Comparison of ENCODE assay signal across 14 mouse cellular contexts in the genomic region with DNA sequence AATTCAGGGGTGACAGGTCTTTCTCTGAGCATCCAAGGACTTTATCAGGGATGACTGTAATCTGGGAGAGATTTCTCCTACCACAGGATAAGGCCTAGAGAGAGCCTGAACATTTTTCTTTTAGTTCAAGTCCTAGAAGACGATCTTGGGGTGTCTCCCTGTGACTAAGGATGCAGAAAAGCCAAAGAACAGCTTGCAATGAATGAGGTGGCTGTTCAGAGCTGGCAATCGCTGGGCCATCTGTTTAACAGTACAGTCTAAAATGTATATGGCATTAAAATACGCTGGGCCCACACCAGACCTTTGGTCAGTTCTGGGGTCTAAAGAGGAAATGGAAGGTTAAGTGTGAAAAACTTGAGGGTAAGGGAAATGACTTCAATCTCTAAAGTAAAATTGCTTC.
DNase-seq lines count a peak whose midpoint lies in the region; ATAC-seq and TF ChIP-seq lines count a peak whose summit lies in the region.
"Had no signal": no experiment of that assay in that cellular context is flagged by ENCODE, and none has a peak within 500 bp of the region (broad histone marks: within the 10 kb centered on the region; RNA-seq: fewer than 3 reads in every experiment).

No protein-coding gene starts in this region.

- no peak overlapping the region for H3K4me2 ChIP-seq in forebrain, embryonic 16.5 days (ENCODE audit: low read length)
- H3K4me2 ChIP-seq in forebrain, embryonic 11.5 days (ENCODE audit: low read depth, low read length, severe bottlenecking) = no peak overlapping the region
- no peak overlapping the region for H3K4me2 ChIP-seq in hindbrain, postnatal 0 days (ENCODE audit: low read depth, low read length)
- no peak overlapping the region for H3K4me2 ChIP-seq in hindbrain, embryonic 11.5 days (replicated peaks; ENCODE audit: low read depth, low read length)
- no peak overlapping the region for H3K4me2 ChIP-seq in midbrain, embryonic 16.5 days (ENCODE audit: low read length)
- H3K4me2 ChIP-seq in neural tube, embryonic 13.5 days = no peak overlapping the region
- H3K4me2 ChIP-seq: embryonic facial prominence, embryonic 15.5 days had no signal

- no peaks in the 10 kb centered on the region for H3K36me3 ChIP-seq in forebrain, embryonic 16.5 days (ENCODE audit: control insufficient read depth, insufficient read depth)
- H3K36me3 ChIP-seq in forebrain, embryonic 11.5 days (ENCODE audit: control insufficient read depth, insufficient read depth, low read length) = no peaks in the 10 kb centered on the region
- no peaks in the 10 kb centered on the region for H3K36me3 ChIP-seq in hindbrain, postnatal 0 days (ENCODE audit: insufficient read depth, low read length)
- no peaks in the 10 kb centered on the region for H3K36me3 ChIP-seq in hindbrain, embryonic 11.5 days (ENCODE audit: control insufficient read depth, insufficient read depth, low read length)
- no peaks in the 10 kb centered on the region for H3K36me3 ChIP-seq in midbrain, embryonic 10.5 days
- H3K36me3 ChIP-seq in midbrain, embryonic 16.5 days (ENCODE audit: control insufficient read depth, insufficient read depth, low read length) = no peaks in the 10 kb centered on the region
- H3K36me3 ChIP-seq in neural tube, embryonic 13.5 days = no peaks in the 10 kb centered on the region
- H3K36me3 ChIP-seq: embryonic facial prominence, embryonic 15.5 days; limb, embryonic 13.5 days had no signal

- no peak overlapping the region for H3K4me3 ChIP-seq in forebrain, embryonic 16.5 days (replicated peaks; ENCODE audit: low read length)
- H3K4me3 ChIP-seq in forebrain, embryonic 11.5 days (ENCODE audit: low read depth, low read length) = no peak overlapping the region
- H3K4me3 ChIP-seq in hindbrain, postnatal 0 days (ENCODE audit: low read length) = no peak overlapping the region
- no peak overlapping the region for H3K4me3 ChIP-seq in hindbrain, embryonic 11.5 days (ENCODE audit: low read depth, low read length)
- H3K4me3 ChIP-seq in midbrain, embryonic 10.5 days = no peak overlapping the region
- H3K4me3 ChIP-seq in midbrain, embryonic 16.5 days (ENCODE audit: low read depth, low read length) = no peak overlapping the region
- no peak overlapping the region for H3K4me3 ChIP-seq in neural tube, embryonic 13.5 days
- H3K4me3 ChIP-seq: embryonic facial prominence, embryonic 15.5 days; limb, embryonic 13.5 days; myocyte had no signal

- no peak for DNase-seq in forebrain, embryonic 11.5 days (ENCODE audit: low spot score)
- DNase-seq in hindbrain, postnatal 0 days (ENCODE audit: low spot score) = no peak
- no peak for DNase-seq in hindbrain, embryonic 11.5 days (ENCODE audit: low spot score)
- DNase-seq in midbrain, embryonic 10.5 days (ENCODE audit: low spot score) = no peak
- DNase-seq: adrenal gland, postnatal 14 days; cerebellum, adult 8-10 months; gastrocnemius, postnatal 14 days had no signal

- no peaks in the 10 kb centered on the region for H3K9me3 ChIP-seq in forebrain, embryonic 16.5 days (ENCODE audit: control insufficient read depth, low read length)
- no peaks in the 10 kb centered on the region for H3K9me3 ChIP-seq in forebrain, embryonic 11.5 days (ENCODE audit: control insufficient read depth, low read length)
- no peaks in the 10 kb centered on the region for H3K9me3 ChIP-seq in hindbrain, postnatal 0 days (ENCODE audit: low read length)
- no peaks in the 10 kb centered on the region for H3K9me3 ChIP-seq in hindbrain, embryonic 11.5 days (ENCODE audit: control insufficient read depth, low read length)
- no peaks in the 10 kb centered on the region for H3K9me3 ChIP-seq in midbrain, embryonic 10.5 days (replicated peaks)
- no peaks in the 10 kb centered on the region for H3K9me3 ChIP-seq in midbrain, embryonic 16.5 days (replicated peaks; ENCODE audit: control insufficient read depth, low read length, poor library complexity, severe bottlenecking)
- no peaks in the 10 kb centered on the region for H3K9me3 ChIP-seq in neural tube, embryonic 13.5 days
- H3K9me3 ChIP-seq: embryonic facial prominence, embryonic 15.5 days; limb, embryonic 13.5 days had no signal

- WGBS in forebrain, embryonic 16.5 days = 54% methylated on average over 3 of the region's 3 CpGs
- WGBS in forebrain, embryonic 11.5 days = 85% methylated on average over 3 of the region's 3 CpGs
- 65% methylated on average over 3 of the region's 3 CpGs for WGBS in hindbrain, postnatal 0 days
- WGBS in hindbrain, embryonic 11.5 days = 80% methylated on average over 3 of the region's 3 CpGs
- 85% methylated on average over 3 of the region's 3 CpGs for WGBS in midbrain, embryonic 10.5 days
- WGBS in midbrain, embryonic 16.5 days = 77% methylated on average over 3 of the region's 3 CpGs
- WGBS in neural tube, embryonic 13.5 days = 65% methylated on average over 3 of the region's 3 CpGs

- no peak for ATAC-seq in forebrain, embryonic 16.5 days
- ATAC-seq in forebrain, embryonic 11.5 days (replicated peaks; ENCODE audit: low FRiP score) = no peak
- no peak for ATAC-seq in hindbrain, postnatal 0 days
- ATAC-seq in hindbrain, embryonic 11.5 days (ENCODE audit: low FRiP score) = no peak
- ATAC-seq in midbrain, embryonic 16.5 days = no peak
- ATAC-seq in neural tube, embryonic 13.5 days (ENCODE audit: low read depth) = no peak
- ATAC-seq in inflammation-experienced regulatory T-cells, adult 6 months = no peak

- TF ChIP-seq CTCF in hindbrain, postnatal 0 days (IDR thresholded peaks at IDR 0.05; ENCODE audit: low read depth) = no peak

- no peak overlapping the region for H3K9ac ChIP-seq in forebrain, embryonic 16.5 days (replicated peaks; ENCODE audit: low read depth, low read length)
- no peak overlapping the region for H3K9ac ChIP-seq in forebrain, embryonic 11.5 days (ENCODE audit: low read length)
- H3K9ac ChIP-seq in hindbrain, postnatal 0 days (replicated peaks; ENCODE audit: low read length) = no peak overlapping the region
- H3K9ac ChIP-seq in hindbrain, embryonic 11.5 days (ENCODE audit: low read depth, low read length) = no peak overlapping the region
- no peak overlapping the region for H3K9ac ChIP-seq in midbrain, embryonic 16.5 days (ENCODE audit: low read depth, low read length)
- no peak overlapping the region for H3K9ac ChIP-seq in neural tube, embryonic 13.5 days
- H3K9ac ChIP-seq: embryonic facial prominence, embryonic 15.5 days; limb, embryonic 13.5 days had no signal

- H3K27me3 ChIP-seq in forebrain, embryonic 16.5 days (replicated peaks; ENCODE audit: control insufficient read depth, insufficient read depth, low read length) = no peaks in the 10 kb centered on the region
- H3K27me3 ChIP-seq in forebrain, embryonic 11.5 days (ENCODE audit: control insufficient read depth, insufficient read depth, low read length) = no peaks in the 10 kb centered on the region
- H3K27me3 ChIP-seq in hindbrain, postnatal 0 days (ENCODE audit: insufficient read depth, low read length) = no peaks in the 10 kb centered on the region
- H3K27me3 ChIP-seq in hindbrain, embryonic 11.5 days (ENCODE audit: control insufficient read depth, insufficient read depth, low read length) = no peaks in the 10 kb centered on the region
- no peaks in the 10 kb centered on the region for H3K27me3 ChIP-seq in midbrain, embryonic 10.5 days (ENCODE audit: low read depth, poor library complexity, severe bottlenecking)
- no peaks in the 10 kb centered on the region for H3K27me3 ChIP-seq in midbrain, embryonic 16.5 days (ENCODE audit: control insufficient read depth, insufficient read depth, low read depth, low read length)
- no peaks in the 10 kb centered on the region for H3K27me3 ChIP-seq in neural tube, embryonic 13.5 days
- H3K27me3 ChIP-seq: embryonic facial prominence, embryonic 15.5 days had no signal

- H3K4me1 ChIP-seq in forebrain, embryonic 16.5 days (replicated peaks; ENCODE audit: control insufficient read depth, insufficient read depth, low read length) = peaks cover 19% of the 10 kb centered on the region
- H3K4me1 ChIP-seq in forebrain, embryonic 11.5 days (replicated peaks; ENCODE audit: control insufficient read depth, insufficient read depth, low read length) = no peaks in the 10 kb centered on the region
- peaks cover 11% of the 10 kb centered on the region; the same call in 1 of the 2 replicates for H3K4me1 ChIP-seq in hindbrain, postnatal 0 days (ENCODE audit: insufficient read depth, low read length)
- H3K4me1 ChIP-seq in hindbrain, embryonic 11.5 days (replicated peaks; ENCODE audit: control insufficient read depth, insufficient read depth, low read length) = peaks cover 4% of the 10 kb centered on the region
- H3K4me1 ChIP-seq in midbrain, embryonic 10.5 days = peaks cover 59% of the 10 kb centered on the region
- peaks cover 26% of the 10 kb centered on the region for H3K4me1 ChIP-seq in midbrain, embryonic 16.5 days (ENCODE audit: control insufficient read depth, insufficient read depth, low read length)
- peaks cover 53% of the 10 kb centered on the region for H3K4me1 ChIP-seq in neural tube, embryonic 13.5 days (replicated peaks)

- H3K27ac ChIP-seq in forebrain, embryonic 16.5 days (ENCODE audit: low read length) = peak overlapping the region; percentile 41
- H3K27ac ChIP-seq in forebrain, embryonic 11.5 days (ENCODE audit: low read depth, low read length) = no peak overlapping the region
- 0 out of 2 replicates have a peak overlapping the region, but pooled peaks have one; percentile 12 for H3K27ac ChIP-seq in hindbrain, postnatal 0 days
- H3K27ac ChIP-seq in hindbrain, embryonic 11.5 days (ENCODE audit: low read depth, low read length) = no peak overlapping the region
- H3K27ac ChIP-seq in midbrain, embryonic 10.5 days (replicated peaks) = peak overlapping the region; percentile 78; the same call in 1 of the 2 replicates
- no peak overlapping the region for H3K27ac ChIP-seq in midbrain, embryonic 16.5 days (ENCODE audit: low read length)
- peak overlapping the region; percentile 68 for H3K27ac ChIP-seq in neural tube, embryonic 13.5 days (replicated peaks)
- H3K27ac ChIP-seq: limb, embryonic 13.5 days had no signal

Comparison
In these comparisons a context has a peak if more than half of its experiments do, and no peak if none do; other contexts are left out.
1. H3K27ac ChIP-seq: peak in forebrain, embryonic 16.5 days (single experiment), hindbrain, postnatal 0 days (single experiment), midbrain, embryonic 10.5 days (single experiment) and neural tube, embryonic 13.5 days (single experiment); none in forebrain, embryonic 11.5 days (single experiment), hindbrain, embryonic 11.5 days (single experiment) and midbrain, embryonic 16.5 days (single experiment).